Mouse (Mus musculus): ENCODE measurements around the gene Nav3.

DNA sequence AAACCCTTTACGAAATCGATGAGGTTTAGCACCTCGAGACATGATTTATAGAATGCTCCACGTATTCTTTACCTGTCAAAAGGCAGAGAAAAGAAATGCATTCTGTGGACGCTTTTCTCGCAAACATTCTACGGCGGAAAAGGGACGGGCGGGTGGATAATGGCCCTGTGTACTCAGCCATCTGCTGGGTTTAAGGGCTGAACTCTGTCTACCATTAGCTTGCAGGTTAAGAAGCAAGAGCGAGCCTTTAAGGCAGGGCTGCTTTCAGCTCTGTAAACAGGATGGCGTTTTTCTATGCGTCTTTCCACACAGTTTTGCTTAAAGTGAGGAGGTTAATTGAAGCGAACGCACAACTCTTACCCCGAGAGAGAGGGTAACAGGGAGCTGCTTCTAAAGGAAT is 818.3 kb downstream of the Nav3 start:
- TF ChIP-seq CTCF (IDR thresholded peaks at IDR 0.05; ENCODE audit: low read depth) (no peak), EP300 (IDR thresholded peaks at IDR 0.05; ENCODE audit: low read depth) (no peak)
